7 mouse cellular contexts compared by ENCODE assay signal in the genomic region with DNA sequence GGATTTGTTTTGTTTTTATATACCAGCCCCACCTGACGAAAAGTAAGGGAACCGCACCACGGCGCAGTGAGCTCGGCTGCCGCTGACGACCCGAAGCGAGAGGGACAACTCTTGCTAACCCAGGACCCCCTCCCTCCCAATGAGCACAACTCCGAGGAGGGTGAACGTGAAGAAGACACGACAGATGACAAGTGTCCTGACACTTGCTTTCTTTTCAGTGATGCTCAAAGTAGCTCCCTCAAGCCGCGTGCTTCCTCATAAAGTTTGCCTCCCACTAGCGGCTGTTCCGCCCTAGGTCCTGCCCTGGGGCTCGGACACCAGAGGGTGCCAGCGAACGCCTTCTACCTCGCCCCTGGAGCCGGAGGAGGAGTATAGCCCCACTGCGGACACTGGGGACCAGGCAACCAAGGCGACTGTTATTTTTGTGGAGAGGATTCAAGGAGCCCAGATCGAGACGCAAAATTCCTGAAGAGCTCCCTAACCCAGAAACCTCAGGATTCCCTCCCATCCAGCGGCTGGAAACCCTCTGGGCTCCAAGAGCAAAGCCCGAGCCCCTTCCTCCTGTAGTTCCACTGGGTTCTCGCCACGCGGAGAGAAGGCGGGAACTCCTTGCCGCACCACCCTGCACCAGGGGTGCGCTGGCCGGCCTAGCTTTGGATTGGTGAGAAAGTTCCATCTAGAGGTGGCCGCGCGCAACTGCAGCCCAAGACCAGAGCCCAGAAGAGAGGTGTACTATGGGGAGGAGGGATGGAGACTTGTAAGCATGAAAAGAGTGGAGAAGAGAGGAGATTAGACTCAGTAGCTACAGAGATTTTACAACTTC. TPM values are rescaled to one million over a fixed set of nuclear protein-coding genes. Genes with fewer than 3 reads are reported as not detected.
DNase-seq lines count a peak whose midpoint lies in the region; ATAC-seq lines count a peak whose summit lies in the region.

No protein-coding gene starts in this region.

- peaks cover 25% of the 10 kb centered on the region for H3K4me1 ChIP-seq in intestine, embryonic 15.5 days (replicated peaks)
- peaks cover 41% of the 10 kb centered on the region for H3K4me1 ChIP-seq in midbrain, embryonic 10.5 days

- H3K4me3 ChIP-seq in intestine, embryonic 15.5 days (replicated peaks) = peak overlapping the region; percentile 56
- H3K4me3 ChIP-seq in midbrain, embryonic 10.5 days = peak overlapping the region; percentile 67

- peak overlapping the region; percentile 30; the same call in 1 of the 2 replicates for H3K9ac ChIP-seq in intestine, embryonic 15.5 days

- DNase-seq in adrenal gland, adult 18-20 months (ENCODE audit: low spot score in 2 of 2) = peak; percentile 65 to 70
- DNase-seq in embryo, embryonic 10.5 days (ENCODE audit: low spot score) = peak; percentile 94
- peak; percentile 66 for DNase-seq in gastrocnemius, postnatal 25 days
- peak; percentile 91 to 94 for DNase-seq in left cerebral cortex, postnatal 25 days (ENCODE audit: low spot score in 2 of 2)
- DNase-seq in midbrain, embryonic 10.5 days (ENCODE audit: low spot score) = peak; percentile 91
- DNase-seq in right cerebral cortex, postnatal 4 days = peak; percentile 82

- no peaks in the 10 kb centered on the region for H3K9me3 ChIP-seq in intestine, embryonic 15.5 days
- H3K9me3 ChIP-seq in midbrain, embryonic 10.5 days (replicated peaks) = no peaks in the 10 kb centered on the region

- WGBS in intestine, embryonic 15.5 days = 0% methylated on average over 37 of the region's 37 CpGs
- WGBS in midbrain, embryonic 10.5 days = under 1% methylated on average over 37 of the region's 37 CpGs

- peak overlapping the region; percentile 99 for H3K4me2 ChIP-seq in intestine, embryonic 15.5 days (replicated peaks)

- peaks cover 41% of the 10 kb centered on the region for H3K27me3 ChIP-seq in intestine, embryonic 15.5 days (replicated peaks)
- H3K27me3 ChIP-seq in midbrain, embryonic 10.5 days (ENCODE audit: low read depth, poor library complexity, severe bottlenecking) = peaks cover 58% of the 10 kb centered on the region

- intact Hi-C loops in left cerebral cortex, postnatal 25 days (cut with DNase I) = loop anchor here (1.0 to 10.0 kb wide), 2 partner anchors 351 to 478 kb away; no protein-coding TSS in a partner anchor

- ATAC-seq in intestine, embryonic 15.5 days = peak; percentile 93

- no peaks in the 10 kb centered on the region for H3K36me3 ChIP-seq in intestine, embryonic 15.5 days
- H3K36me3 ChIP-seq in midbrain, embryonic 10.5 days = no peaks in the 10 kb centered on the region

- 0 out of 2 replicates have a peak overlapping the region, but pooled peaks have one; percentile 23 for H3K27ac ChIP-seq in intestine, embryonic 15.5 days
- H3K27ac ChIP-seq in midbrain, embryonic 10.5 days (replicated peaks) = peak overlapping the region; percentile 81

RNA-seq across cellular contexts. Expression of a gene that starts 0.6 kb away (rescaled TPM):
- under 1 TPM; 0.61 to 0.66 TPM for total RNA-seq in adrenal gland, adult 18-20 months (2021)
- total RNA-seq in gastrocnemius, postnatal 25 days (2021) = under 1 TPM; 0.24 to 0.38 TPM
- polyA plus RNA-seq in intestine, embryonic 15.5 days (2015; fragmentation: Nextera tagmentation; extraction: Ambion mirVana) = 2.3 and 3.4 TPM in 2 replicates
- total RNA-seq in left cerebral cortex, postnatal 25 days (2021) = 10 to 100 TPM; 22.0 to 24.5 TPM
- 0.93 and 1.7 TPM in 2 replicates for polyA plus RNA-seq in midbrain, embryonic 10.5 days (2016; fragmentation: Nextera tagmentation; extraction: Ambion mirVana)

Comparison
In these comparisons a context has a peak if more than half of its experiments do, and no peak if none do; other contexts are left out.
1. Peak in every context shown above with its lines: DNase-seq, ATAC-seq, H3K4me3 ChIP-seq and H3K27ac ChIP-seq.
2. RNA of a gene that starts 0.6 kb away (total RNA-seq): 22.0 to 24.5 TPM in left cerebral cortex, postnatal 25 days; 0.61 to 0.66 TPM in adrenal gland, adult 18-20 months and 0.24 to 0.38 TPM in gastrocnemius, postnatal 25 days; every median in the first group is over 10 times any median in the second.